Mouse (Mus musculus) forebrain, embryonic 13.5 days (tissue): Measurements from ENCODE around the gene Wdfy3. TPM values are rescaled to one million over a fixed set of nuclear protein-coding genes. Genes with fewer than 3 reads are reported as not detected.
"Not testable (repeated sequence)": the region's sequence is repeated elsewhere in the genome, so short reads cannot be mapped to it uniquely, and the experiment has no call there.

Source experiments
- ATAC-seq: fragments of 200-750 bp; cut with Nextera tagmentation; 2 replicates; pipeline ENCODE4 v1.8.0; 2017
- H3K27ac ChIP-seq: fragments of 300-500 bp; sonication (generic); 2 replicates; pipeline ENCODE4 v1.5.1; 2015; ENCODE audit warnings: inconsistent platforms, mild to moderate bottlenecking, moderate library complexity
- H3K27me3 ChIP-seq: fragments of 300-500 bp; sonication (generic); 2 replicates; pipeline ENCODE4 v1.6.1; 2015; ENCODE audit warnings: mild to moderate bottlenecking, inconsistent platforms
- H3K36me3 ChIP-seq: fragments of 300-500 bp; sonication (generic); 2 replicates; pipeline ENCODE4 v1.6.1; 2015; ENCODE audit warnings: mild to moderate bottlenecking, inconsistent platforms; ENCODE audit not compliant: poor library complexity, severe bottlenecking
- H3K4me1 ChIP-seq: fragments of 300-500 bp; sonication (generic); 2 replicates; pipeline ENCODE4 v1.6.1; 2015; ENCODE audit warnings: inconsistent platforms
- H3K4me2 ChIP-seq: fragments of 300-500 bp; sonication (generic); 2 replicates; pipeline ENCODE4 v1.6.1; 2015; ENCODE audit warnings: inconsistent platforms, mild to moderate bottlenecking, moderate library complexity
- H3K4me3 ChIP-seq: fragments of 300-500 bp; sonication (generic); 2 replicates; pipeline ENCODE4 v1.5.1; 2015; ENCODE audit warnings: mild to moderate bottlenecking, inconsistent platforms
- H3K9ac ChIP-seq: fragments of 300-500 bp; sonication (generic); 2 replicates; pipeline ENCODE4 v1.6.1; 2015; ENCODE audit warnings: mild to moderate bottlenecking, inconsistent platforms
- H3K9me3 ChIP-seq: fragments of 300-500 bp; sonication (generic); replicated peaks from 2 replicates; pipeline ENCODE4 v1.6.1; 2016; ENCODE audit warnings: inconsistent platforms
- whole genome bisulfite sequencing: fragments of 180-500 bp; shearing (Covaris S2); methylation state at CpG from one replicate; pipeline ENCODE4 v1.1.7; 2015; 5-methylcytosine and 5-hydroxymethylcytosine counted together
- polyA plus RNA-seq: library from polyadenylated mRNA; unstranded; fragments of >200 nt; fragmentation: Nextera tagmentation; extraction: Ambion mirVana; gene quantifications from 2 replicates; pipeline ENCODE4 v1.2.1, GENCODE M21; 2015

Gene Wdfy3
- polyA plus RNA-seq, 1 experiment from 2014 or later = 22.9 TPM

GRCm38 (mm10) chr5:101931997-101932396 is 137.7 kb downstream of the Wdfy3 start:
- Histone ChIP-seq H3K4me1 (peaks cover 5% of the 10 kb centered on the region), H3K27me3 (no peaks in the 10 kb centered on the region), H3K36me3 (peaks cover 61% of the 10 kb centered on the region), H3K4me3 (no peak overlapping the region), H3K9ac (no peak overlapping the region), H3K27ac (no peak overlapping the region), H3K9me3 (no peaks in the 10 kb centered on the region), H3K4me2 (no peak overlapping the region)
- ATAC-seq = no peak
- 73% methylated on average over 4 of the region's 4 CpGs for WGBS

DNA sequence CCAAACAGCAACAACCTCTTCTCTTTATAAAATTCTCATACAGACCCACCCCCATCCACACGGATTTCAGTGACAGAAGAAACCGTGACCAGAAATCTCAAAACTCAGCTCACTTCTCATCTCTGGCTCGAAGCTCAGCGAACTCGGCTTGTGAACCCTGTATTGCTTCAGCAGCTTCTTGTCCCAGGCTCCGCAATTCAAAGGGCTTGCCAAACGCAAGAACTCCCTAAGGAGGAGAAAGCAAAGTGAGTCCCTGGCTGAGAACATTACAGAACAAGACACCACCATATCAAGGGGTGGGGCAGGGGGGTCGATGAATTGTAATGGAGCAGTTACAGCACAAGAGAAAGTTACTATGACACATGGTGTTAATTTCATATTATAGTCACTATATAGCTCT is 143.4 kb downstream of the Wdfy3 start:
- 93% methylated on average over 8 of the region's 8 CpGs for WGBS
- Histone ChIP-seq H3K4me2 (no peak overlapping the region), H3K9me3 (no peaks in the 10 kb centered on the region), H3K4me1 (no peaks in the 10 kb centered on the region), H3K4me3 (no peak overlapping the region), H3K9ac (no peak overlapping the region), H3K27ac (no peak overlapping the region), H3K36me3 (peaks cover 86% of the 10 kb centered on the region), H3K27me3 (no peaks in the 10 kb centered on the region)
- no peak for ATAC-seq

DNA sequence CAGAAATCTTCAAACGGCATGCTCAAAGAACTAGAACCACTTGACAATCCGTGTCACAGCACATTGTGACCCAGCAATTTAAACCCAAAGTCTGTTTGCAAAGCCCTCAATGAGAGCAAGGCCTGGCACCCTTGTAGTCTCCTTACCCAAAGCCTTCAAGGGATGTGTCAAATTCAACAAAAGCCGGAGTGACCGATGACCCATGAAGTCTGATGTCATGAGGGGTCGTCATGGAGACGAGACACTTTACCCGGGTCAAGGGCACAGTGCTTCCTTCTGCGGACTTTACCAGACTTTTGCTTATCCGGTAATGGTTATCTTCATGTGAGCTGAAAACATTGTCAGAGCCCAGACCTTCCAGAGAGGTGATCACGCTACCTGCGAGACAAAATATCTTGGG is 146.0 kb downstream of the Wdfy3 start:
- no peak overlapping the region for H3K27ac ChIP-seq
- no peak overlapping the region for H3K4me3 ChIP-seq
- peaks cover 90% of the 10 kb centered on the region for H3K36me3 ChIP-seq
- no peaks in the 10 kb centered on the region for H3K27me3 ChIP-seq
- H3K9ac ChIP-seq = no peak overlapping the region
- no peak for ATAC-seq
- no peak overlapping the region for H3K4me2 ChIP-seq
- no peaks in the 10 kb centered on the region for H3K4me1 ChIP-seq
- WGBS = 72% methylated on average over 11 of the region's 11 CpGs
- H3K9me3 ChIP-seq = no peaks in the 10 kb centered on the region

- Histone ChIP-seq H3K36me3 (peaks cover 90% of the 10 kb centered on the region), H3K4me1 (no peaks in the 10 kb centered on the region), H3K4me2 (no peak overlapping the region), H3K9me3 (no peaks in the 10 kb centered on the region), H3K27me3 (no peaks in the 10 kb centered on the region), H3K4me3 (no peak overlapping the region), H3K9ac (no peak overlapping the region), H3K27ac (no peak overlapping the region)
- WGBS = 97% methylated on average over 5 of the region's 5 CpGs
- ATAC-seq = no peak
Measured at GRCm38 (mm10) chr5:101919559-101919958, 150.2 kb downstream of the Wdfy3 start.

GRCm38 (mm10) chr5:101909468-101909867 is 160.3 kb downstream of the Wdfy3 start:
- peaks cover 85% of the 10 kb centered on the region for H3K36me3 ChIP-seq
- H3K4me3 ChIP-seq = no peak overlapping the region
- no peak for ATAC-seq
- no peaks in the 10 kb centered on the region for H3K4me1 ChIP-seq
- no peak overlapping the region for H3K4me2 ChIP-seq
- no peaks in the 10 kb centered on the region for H3K27me3 ChIP-seq
- no peak overlapping the region for H3K9ac ChIP-seq
- no peaks in the 10 kb centered on the region for H3K9me3 ChIP-seq
- WGBS = 94% methylated on average over 10 of the region's 10 CpGs
- H3K27ac ChIP-seq = no peak overlapping the region

GRCm38 (mm10) chr5:101905624-101906023 is 164.1 kb downstream of the Wdfy3 start:
- no peaks in the 10 kb centered on the region for H3K27me3 ChIP-seq
- ATAC-seq = no peak
- no peak overlapping the region for H3K27ac ChIP-seq
- no peak overlapping the region for H3K4me2 ChIP-seq
- H3K4me1 ChIP-seq = no peaks in the 10 kb centered on the region
- no peaks in the 10 kb centered on the region for H3K9me3 ChIP-seq
- 97% methylated on average over 3 of the region's 3 CpGs for whole genome bisulfite sequencing
- no peak overlapping the region for H3K4me3 ChIP-seq
- no peak overlapping the region for H3K9ac ChIP-seq
- peaks cover 92% of the 10 kb centered on the region for H3K36me3 ChIP-seq

GRCm38 (mm10) chr5:101904841-101905240 is 164.9 kb downstream of the Wdfy3 start:
- not testable (repeated sequence) for H3K4me1 ChIP-seq, H3K9ac ChIP-seq, H3K9me3 ChIP-seq, H3K27ac ChIP-seq, H3K27me3 ChIP-seq, ATAC-seq, H3K4me2 ChIP-seq, H3K4me3 ChIP-seq
- H3K36me3 ChIP-seq = peaks cover 94% of the 10 kb centered on the region
- 88% methylated on average over 4 of the region's 4 CpGs for WGBS

GRCm38 (mm10) chr5:101902686-101903085 is 167.0 kb downstream of the Wdfy3 start:
- no peaks in the 10 kb centered on the region for H3K9me3 ChIP-seq
- H3K4me2 ChIP-seq = no peak overlapping the region
- ATAC-seq = no peak
- no peak overlapping the region for H3K27ac ChIP-seq
- no peaks in the 10 kb centered on the region for H3K27me3 ChIP-seq
- 85% methylated on average over 1 of the region's 1 CpGs for WGBS
- H3K4me1 ChIP-seq = no peaks in the 10 kb centered on the region
- H3K9ac ChIP-seq = no peak overlapping the region
- peaks cover 91% of the 10 kb centered on the region for H3K36me3 ChIP-seq
- H3K4me3 ChIP-seq = no peak overlapping the region

GRCm38 (mm10) chr5:101899981-101900380 is 169.7 kb downstream of the Wdfy3 start:
- ATAC-seq = no peak
- WGBS = 96% methylated on average over 15 of the region's 15 CpGs
- H3K27me3 ChIP-seq = no peaks in the 10 kb centered on the region
- no peaks in the 10 kb centered on the region for H3K4me1 ChIP-seq
- H3K9ac ChIP-seq = no peak overlapping the region
- no peak overlapping the region for H3K27ac ChIP-seq
- no peak overlapping the region for H3K4me3 ChIP-seq
- H3K4me2 ChIP-seq = no peak overlapping the region
- H3K9me3 ChIP-seq = no peaks in the 10 kb centered on the region
- peaks cover 91% of the 10 kb centered on the region for H3K36me3 ChIP-seq

GRCm38 (mm10) chr5:101896784-101897183 is 172.9 kb downstream of the Wdfy3 start:
- no peaks in the 10 kb centered on the region for H3K27me3 ChIP-seq
- WGBS = 93% methylated on average over 11 of the region's 11 CpGs

DNA sequence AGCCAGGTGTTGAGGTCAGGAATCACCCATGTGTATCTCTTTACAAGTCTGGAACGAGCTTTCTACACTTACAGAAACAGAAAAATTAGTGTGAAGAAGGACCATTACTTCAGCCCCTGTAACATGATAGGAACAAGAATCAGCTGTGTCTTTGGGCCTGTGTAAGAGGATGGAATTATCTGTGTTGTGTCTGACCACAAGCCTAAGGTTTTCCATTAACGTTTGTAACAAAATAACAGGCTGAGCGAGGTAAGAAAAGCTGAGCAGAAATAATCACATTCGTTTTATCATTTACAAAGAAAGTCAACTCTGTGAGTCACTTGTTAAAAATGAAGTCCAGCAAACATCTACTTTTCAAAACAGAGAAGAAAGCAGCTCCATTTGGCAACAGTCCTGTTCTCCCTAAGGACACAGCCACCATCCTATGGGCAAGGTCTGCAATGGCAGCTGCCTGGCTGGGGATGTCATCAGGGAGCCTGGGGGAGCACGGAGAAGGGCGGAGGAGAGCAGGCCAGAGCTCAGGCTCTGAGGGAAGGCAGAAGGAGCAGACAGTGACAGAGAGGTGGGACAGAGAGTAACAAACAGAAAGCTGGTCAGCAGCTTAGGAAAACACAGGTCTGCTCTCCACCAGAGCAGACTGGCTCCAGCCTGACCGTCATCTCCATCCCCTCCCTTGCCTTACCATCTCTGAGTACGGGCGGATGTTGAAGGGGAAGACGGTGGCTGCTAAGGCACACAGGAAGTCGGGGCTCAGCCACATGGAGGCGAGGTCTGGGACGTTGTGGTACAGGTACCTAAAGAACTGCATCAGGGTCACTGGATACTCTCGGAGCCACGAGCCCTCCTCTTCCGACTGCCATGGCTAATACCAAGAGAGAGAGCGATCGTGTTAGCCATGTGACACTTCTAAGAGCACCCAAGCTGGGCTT is 173.7 kb downstream of the Wdfy3 start:
- Histone ChIP-seq H3K27me3 (no peaks in the 10 kb centered on the region), H3K36me3 (peaks cover 90% of the 10 kb centered on the region), H3K9ac (no peak overlapping the region), H3K4me3 (no peak overlapping the region), H3K4me2 (no peak overlapping the region), H3K9me3 (no peaks in the 10 kb centered on the region), H3K27ac (no peak overlapping the region), H3K4me1 (no peaks in the 10 kb centered on the region)
- ATAC-seq = no peak
- WGBS = 96% methylated on average over 18 of the region's 18 CpGs

More at GRCm38 (mm10) chr5:101896784-101897183, 172.9 kb downstream of the Wdfy3 start:
- Histone ChIP-seq H3K9ac (no peak overlapping the region), H3K4me2 (no peak overlapping the region), H3K27ac (no peak overlapping the region), H3K9me3 (no peaks in the 10 kb centered on the region), H3K36me3 (peaks cover 92% of the 10 kb centered on the region), H3K4me1 (no peaks in the 10 kb centered on the region), H3K4me3 (no peak overlapping the region)
- ATAC-seq = no peak

DNA sequence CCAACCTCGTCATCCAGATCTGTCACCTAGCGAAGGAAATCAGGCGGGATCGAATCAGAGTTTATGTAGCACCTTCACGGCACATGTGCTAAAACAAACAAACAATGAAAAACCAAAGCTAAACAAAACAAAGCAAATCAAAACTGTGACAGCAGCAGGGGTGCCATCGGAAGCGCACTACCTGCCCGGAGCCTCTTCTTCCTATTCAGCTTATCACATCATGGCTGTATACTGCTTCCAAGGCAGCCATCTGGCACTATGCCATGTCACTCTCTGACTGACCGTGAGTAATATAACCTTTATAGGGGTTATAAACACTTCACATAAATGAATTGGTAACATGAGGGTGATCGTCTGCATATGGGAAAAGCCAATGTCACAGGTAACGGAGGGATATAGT is 174.6 kb downstream of the Wdfy3 start:
- Histone ChIP-seq H3K27me3 (no peaks in the 10 kb centered on the region), H3K4me3 (no peak overlapping the region), H3K4me2 (no peak overlapping the region), H3K36me3 (peaks cover 90% of the 10 kb centered on the region), H3K4me1 (no peaks in the 10 kb centered on the region), H3K9me3 (no peaks in the 10 kb centered on the region), H3K9ac (no peak overlapping the region), H3K27ac (no peak overlapping the region)
- no peak for ATAC-seq
- WGBS = 89% methylated on average over 11 of the region's 11 CpGs
